Comparison of ENCODE assay signal across 14 mouse cellular contexts in the genomic region with DNA sequence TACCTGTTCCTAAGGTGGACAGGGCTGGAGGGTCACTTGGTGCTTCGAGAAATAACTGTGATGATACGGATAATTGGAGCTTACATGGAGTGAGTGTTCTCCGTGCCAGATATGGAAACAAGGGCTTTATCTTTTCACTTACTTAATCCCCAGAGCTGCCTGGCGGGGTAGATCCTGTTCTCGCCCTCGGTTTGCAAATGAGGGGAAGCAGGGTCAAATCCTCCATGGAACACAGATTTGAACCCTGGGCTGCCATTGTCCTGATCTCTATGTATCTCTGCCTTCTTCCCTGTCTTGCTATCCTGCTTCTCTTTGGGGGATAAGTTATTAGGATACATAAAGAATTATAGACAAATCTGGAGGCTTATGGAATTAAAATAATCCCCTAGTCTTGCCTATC.
DNase-seq lines count a peak whose midpoint lies in the region; ATAC-seq lines count a peak whose summit lies in the region.
"Had no signal": no experiment of that assay in that cellular context is flagged by ENCODE, and none has a peak within 500 bp of the region (broad histone marks: within the 10 kb centered on the region; RNA-seq: fewer than 3 reads in every experiment).

No protein-coding gene starts in this region.

- no peak for ATAC-seq in heart, embryonic 13.5 days (ENCODE audit: extremely low read depth, insufficient number of reproducible peaks, low FRiP score, low TSS enrichment)
- 0 out of 2 replicates have a peak, but pooled peaks have one; percentile 31 for ATAC-seq in midbrain, embryonic 11.5 days (ENCODE audit: low FRiP score)
- ATAC-seq in midbrain, embryonic 15.5 days (replicated peaks) = no peak
- ATAC-seq in embryonic facial prominence, embryonic 11.5 days (replicated peaks; ENCODE audit: insufficient number of reproducible peaks, low FRiP score, low TSS enrichment, low read depth) = no peak

- H3K4me2 ChIP-seq in heart, embryonic 13.5 days = no peak overlapping the region
- no peak overlapping the region for H3K4me2 ChIP-seq in midbrain, embryonic 11.5 days
- no peak overlapping the region for H3K4me2 ChIP-seq in midbrain, embryonic 15.5 days
- H3K4me2 ChIP-seq in embryonic facial prominence, embryonic 11.5 days (ENCODE audit: low read depth, low read length) = no peak overlapping the region

- no peaks in the 10 kb centered on the region for H3K27me3 ChIP-seq in heart, embryonic 13.5 days (replicated peaks)
- H3K27me3 ChIP-seq in midbrain, embryonic 11.5 days (ENCODE audit: control insufficient read depth, insufficient read depth, low read length) = no peaks in the 10 kb centered on the region
- H3K27me3 ChIP-seq in midbrain, embryonic 15.5 days (replicated peaks) = no peaks in the 10 kb centered on the region
- no peaks in the 10 kb centered on the region for H3K27me3 ChIP-seq in embryonic facial prominence, embryonic 11.5 days (ENCODE audit: control insufficient read depth, insufficient read depth, low read length)
- H3K27me3 ChIP-seq in limb, embryonic 10.5 days (ENCODE audit: low read depth, poor library complexity, severe bottlenecking) = no peaks in the 10 kb centered on the region

- H3K27ac ChIP-seq in heart, embryonic 13.5 days (replicated peaks) = 0 out of 2 replicates have a peak overlapping the region, but pooled peaks have one; percentile 87
- no peak overlapping the region for H3K27ac ChIP-seq in midbrain, embryonic 11.5 days (ENCODE audit: low read depth, low read length)
- H3K27ac ChIP-seq in midbrain, embryonic 15.5 days = no peak overlapping the region
- peak overlapping the region; percentile 52; the same call in 1 of the 2 replicates for H3K27ac ChIP-seq in embryonic facial prominence, embryonic 11.5 days (replicated peaks; ENCODE audit: low read depth, low read length)
- H3K27ac ChIP-seq in limb, embryonic 10.5 days = peak overlapping the region; percentile 72
- H3K27ac ChIP-seq: heart, adult 2 months had no signal

- no peaks in the 10 kb centered on the region for H3K9me3 ChIP-seq in heart, embryonic 13.5 days
- no peaks in the 10 kb centered on the region for H3K9me3 ChIP-seq in midbrain, embryonic 11.5 days (ENCODE audit: control insufficient read depth, low read length)
- no peaks in the 10 kb centered on the region for H3K9me3 ChIP-seq in midbrain, embryonic 15.5 days
- H3K9me3 ChIP-seq in embryonic facial prominence, embryonic 11.5 days (replicated peaks; ENCODE audit: control insufficient read depth, low read length) = no peaks in the 10 kb centered on the region
- no peaks in the 10 kb centered on the region for H3K9me3 ChIP-seq in limb, embryonic 10.5 days (replicated peaks)

- H3K4me3 ChIP-seq in heart, embryonic 13.5 days = no peak overlapping the region
- H3K4me3 ChIP-seq in midbrain, embryonic 11.5 days (ENCODE audit: low read depth, low read length) = no peak overlapping the region
- no peak overlapping the region for H3K4me3 ChIP-seq in midbrain, embryonic 15.5 days
- no peak overlapping the region for H3K4me3 ChIP-seq in embryonic facial prominence, embryonic 11.5 days (ENCODE audit: low read depth, low read length)
- H3K4me3 ChIP-seq in limb, embryonic 10.5 days = peak overlapping the region; percentile 25
- H3K4me3 ChIP-seq: heart, adult 2 months had no signal

- H3K4me1 ChIP-seq in heart, embryonic 13.5 days = peaks cover 53% of the 10 kb centered on the region
- H3K4me1 ChIP-seq in midbrain, embryonic 11.5 days (ENCODE audit: control insufficient read depth, insufficient read depth, low read length) = peaks cover 38% of the 10 kb centered on the region
- H3K4me1 ChIP-seq in midbrain, embryonic 15.5 days = peaks cover 46% of the 10 kb centered on the region
- H3K4me1 ChIP-seq in embryonic facial prominence, embryonic 11.5 days (ENCODE audit: control insufficient read depth, insufficient read depth, low read length) = peaks cover 23% of the 10 kb centered on the region
- H3K4me1 ChIP-seq in limb, embryonic 10.5 days = peaks cover 72% of the 10 kb centered on the region

- no peak overlapping the region for H3K9ac ChIP-seq in heart, embryonic 13.5 days
- H3K9ac ChIP-seq in midbrain, embryonic 11.5 days (ENCODE audit: low read length) = no peak overlapping the region
- H3K9ac ChIP-seq in midbrain, embryonic 15.5 days = no peak overlapping the region
- no peak overlapping the region for H3K9ac ChIP-seq in embryonic facial prominence, embryonic 11.5 days (replicated peaks; ENCODE audit: low read length)

- no peaks in the 10 kb centered on the region for H3K36me3 ChIP-seq in heart, embryonic 13.5 days
- H3K36me3 ChIP-seq in midbrain, embryonic 11.5 days (ENCODE audit: control insufficient read depth, insufficient read depth, low read length) = no peaks in the 10 kb centered on the region
- H3K36me3 ChIP-seq in midbrain, embryonic 15.5 days (replicated peaks) = no peaks in the 10 kb centered on the region
- H3K36me3 ChIP-seq in embryonic facial prominence, embryonic 11.5 days (replicated peaks; ENCODE audit: control insufficient read depth, insufficient read depth, low read depth, low read length) = no peaks in the 10 kb centered on the region
- H3K36me3 ChIP-seq in limb, embryonic 10.5 days = no peaks in the 10 kb centered on the region

- no peak for DNase-seq in heart, adult 18-20 months
- peak; percentile 84 for DNase-seq in midbrain, embryonic 11.5 days (ENCODE audit: low spot score, missing footprints)
- DNase-seq in embryonic facial prominence, embryonic 11.5 days (ENCODE audit: low spot score) = no peak
- no peak for DNase-seq in limb, embryonic 10.5 days (ENCODE audit: low spot score)
- DNase-seq in B cell, adult 2 months = no peak
- DNase-seq in urinary bladder, postnatal 14 days (ENCODE audit: low spot score) = no peak
- DNase-seq: adrenal gland, postnatal 25 days; cerebellum, adult 2 months; heart, adult 2 months; kidney, postnatal 10 days; lung, adult 18-20 months; thymus, postnatal 25 days had no signal

- WGBS in heart, embryonic 13.5 days = 14% methylated on average over 6 of the region's 6 CpGs
- 17% methylated on average over 6 of the region's 6 CpGs for WGBS in midbrain, embryonic 11.5 days
- WGBS in midbrain, embryonic 15.5 days = 22% methylated on average over 6 of the region's 6 CpGs
- WGBS in embryonic facial prominence, embryonic 11.5 days = 41% methylated on average over 6 of the region's 6 CpGs
- WGBS in limb, embryonic 10.5 days = 43% methylated on average over 6 of the region's 6 CpGs

Comparison
In these comparisons a context has a peak if more than half of its experiments do, and no peak if none do; other contexts are left out.
1. H3K27ac ChIP-seq: peak in heart, embryonic 13.5 days (single experiment), embryonic facial prominence, embryonic 11.5 days (single experiment) and limb, embryonic 10.5 days (single experiment); none in midbrain, embryonic 11.5 days (single experiment) and midbrain, embryonic 15.5 days (single experiment).